Mouse (Mus musculus) liver, adult 2 months (tissue): Measurements from ENCODE around the gene Klhl7. TPM values are rescaled to one million over a fixed set of nuclear protein-coding genes. Genes with fewer than 3 reads are reported as not detected.
A peak's percentile ranks its signal among the peaks of the same experiment; 100 is the strongest.

ENCODE experiments used
- DNase-seq: peaks from one replicate; pipeline ENCODE4 v3.0.0-alpha.2; 2011; ENCODE audit warnings: low read depth, low spot score; ENCODE audit errors: extremely low read depth
- H3K27ac ChIP-seq: fragments of 200-500 bp; replicated peaks from 2 replicates; pipeline ENCODE4 v1.5.1; 2012; ENCODE audit warnings: low read depth, mild to moderate bottlenecking, control low read depth, inconsistent platforms, low read length; ENCODE audit not compliant: insufficient read depth
- H3K27me3 ChIP-seq: fragments of 200-500 bp; 2 replicates; pipeline ENCODE4 v1.6.1; 2012; ENCODE audit warnings: mild to moderate bottlenecking, moderate library complexity, low read length, inconsistent platforms; ENCODE audit not compliant: control insufficient read depth, insufficient read depth
- H3K36me3 ChIP-seq: fragments of 200-500 bp; 2 replicates; pipeline ENCODE4 v1.6.1; 2012; ENCODE audit warnings: low read length, inconsistent platforms; ENCODE audit not compliant: control insufficient read depth, insufficient read depth
- H3K4me1 ChIP-seq: fragments of 200-500 bp; 2 replicates; pipeline ENCODE4 v1.6.1; 2011; ENCODE audit warnings: low read length; ENCODE audit not compliant: control insufficient read depth, insufficient read depth
- H3K4me3 ChIP-seq: fragments of 200-500 bp; 2 replicates; pipeline ENCODE4 v1.5.1; 2011; ENCODE audit warnings: low read depth, mild to moderate bottlenecking, control low read depth, low read length, moderate library complexity; ENCODE audit not compliant: insufficient read depth
- H3K79me2 ChIP-seq: fragments of 200-500 bp; 2 replicates; pipeline ENCODE4 v1.6.1; 2012; ENCODE audit warnings: inconsistent platforms, mild to moderate bottlenecking, low read length, moderate library complexity; ENCODE audit not compliant: control insufficient read depth, insufficient read depth
- H3K9ac ChIP-seq: fragments of 200-500 bp; 2 replicates; pipeline ENCODE4 v1.6.1; 2012; ENCODE audit warnings: low read depth, mild to moderate bottlenecking, control low read depth, inconsistent platforms, low read length
- CTCF ChIP-seq: fragments of 200-500 bp; IDR thresholded peaks from 2 replicates; pipeline ENCODE4 v1.5.1; 2011; ENCODE audit warnings: low read depth, low read length, control low read depth
- POLR2A ChIP-seq: fragments of 200-500 bp; IDR thresholded peaks from 2 replicates; pipeline ENCODE4 v1.6.1; 2011; ENCODE audit warnings: low read length, control low read depth; ENCODE audit not compliant: insufficient read depth; ENCODE audit errors: extremely low read depth
- whole genome bisulfite sequencing: fragments of 180-500 bp; shearing (Covaris S2); methylation state at CpG from one replicate; pipeline ENCODE4 v1.1.7; 2018; 5-methylcytosine and 5-hydroxymethylcytosine counted together
- polyA plus RNA-seq: library from polyadenylated mRNA; depleted of rRNA; stranded (reverse); fragments of >200 nt; gene quantifications from 2 replicates; pipeline ENCODE4 v1.2.3, GENCODE M21; 2012; rRNA removed
- total RNA-seq: library from RNA; depleted of rRNA; stranded (reverse); fragments of >200 nt; gene quantifications from 2 replicates; pipeline ENCODE4 v1.2.3, GENCODE M21; 2014; rRNA removed

The Klhl7 gene
- 13.8 and 16.0 TPM in 2 replicates for total RNA-seq
- polyA plus RNA-seq = 1.5 TPM in 2 replicates

GRCm38 (mm10) chr5:24100106-24100809, at the start of gene Klhl7:
Klhl7 (plus strand) TSS chr5:24100605.
- Histone ChIP-seq H3K4me1 (peaks cover 10% of the 10 kb centered on the region; the same call in 1 of the 2 replicates), H3K79me2 (peaks cover 10% of the 10 kb centered on the region; the same call in 1 of the 2 replicates), H3K36me3 (no peaks in the 10 kb centered on the region), H3K4me3 (peak within 1 kb of the TSS; percentile 71), H3K9ac (peak within 1 kb of the TSS; percentile 74), H3K27ac (peak within 1 kb of the TSS; percentile 41; the same call in 1 of the 2 replicates), H3K27me3 (no peaks in the 10 kb centered on the region)
- DNase-seq = peak; percentile 72
- WGBS = 2% methylated on average over 47 of the region's 47 CpGs
- TF ChIP-seq POLR2A (peak; percentile 59), CTCF (no peak)

GRCm38 (mm10) chr5:24051755-24052675, 48.4 kb upstream of the Klhl7 start:
- TF ChIP-seq CTCF (no peak), POLR2A (no peak)
- H3K4me1 ChIP-seq = no peaks in the 10 kb centered on the region
- H3K27me3 ChIP-seq = peaks cover 2% of the 10 kb centered on the region; the same call in 1 of the 2 replicates
- H3K4me3 ChIP-seq = no peak overlapping the region
- DNase-seq = no peak
- H3K79me2 ChIP-seq = no peaks in the 10 kb centered on the region
- WGBS = 79% methylated on average over 16 of the region's 16 CpGs
- no peak overlapping the region for H3K9ac ChIP-seq
- H3K27ac ChIP-seq = no peak overlapping the region
- no peaks in the 10 kb centered on the region for H3K36me3 ChIP-seq

GRCm38 (mm10) chr5:24053245-24054190, 46.9 kb upstream of the Klhl7 start:
- DNase-seq = no peak
- Histone ChIP-seq H3K9ac (no peak overlapping the region), H3K4me1 (no peaks in the 10 kb centered on the region), H3K27ac (no peak overlapping the region), H3K36me3 (no peaks in the 10 kb centered on the region), H3K27me3 (peaks cover 2% of the 10 kb centered on the region; the same call in 1 of the 2 replicates), H3K4me3 (no peak overlapping the region), H3K79me2 (no peaks in the 10 kb centered on the region)
- 51% methylated on average over 9 of the region's 9 CpGs for WGBS
- TF ChIP-seq POLR2A = no peak

GRCm38 (mm10) chr5:24054382-24054781, 46.0 kb upstream of the Klhl7 start:
- 91% methylated on average over 3 of the region's 3 CpGs for WGBS
- no peaks in the 10 kb centered on the region for H3K36me3 ChIP-seq
- H3K27me3 ChIP-seq = peaks cover 2% of the 10 kb centered on the region; the same call in 1 of the 2 replicates
- H3K79me2 ChIP-seq = no peaks in the 10 kb centered on the region
- H3K4me3 ChIP-seq = no peak overlapping the region
- DNase-seq = no peak
- H3K4me1 ChIP-seq = no peaks in the 10 kb centered on the region
- no peak overlapping the region for H3K27ac ChIP-seq
- H3K9ac ChIP-seq = no peak overlapping the region
- TF ChIP-seq POLR2A (no peak), CTCF (no peak)

GRCm38 (mm10) chr5:24056865-24057264, 43.5 kb upstream of the Klhl7 start:
- Histone ChIP-seq H3K36me3 (no peaks in the 10 kb centered on the region), H3K4me1 (no peaks in the 10 kb centered on the region), H3K79me2 (no peaks in the 10 kb centered on the region), H3K9ac (no peak overlapping the region), H3K27ac (no peak overlapping the region), H3K27me3 (peaks cover 2% of the 10 kb centered on the region; the same call in 1 of the 2 replicates), H3K4me3 (no peak overlapping the region)
- 90% methylated on average over 2 of the region's 2 CpGs for WGBS
- DNase-seq = no peak
- TF ChIP-seq POLR2A (no peak), CTCF (no peak)
